Mouse (Mus musculus) splenic B cell, adult 2 months (primary cell): Measurements from ENCODE around the gene Rad23a.

Experiments
- DNase-seq: peaks from one replicate; pipeline ENCODE4 v3.0.0-alpha.2; 2011; ENCODE audit warnings: low read depth, low spot score
- H3K27me3 ChIP-seq: 2 replicates; pipeline ENCODE4 v1.6.1; 2012; ENCODE audit warnings: mild to moderate bottlenecking, low read length, moderate library complexity, mixed read lengths; ENCODE audit not compliant: control insufficient read depth, poor library complexity, insufficient read depth, severe bottlenecking
- H3K36me3 ChIP-seq: 2 replicates; pipeline ENCODE4 v1.6.1; 2012; ENCODE audit warnings: mild to moderate bottlenecking, low read length, moderate library complexity, mixed read lengths; ENCODE audit not compliant: control insufficient read depth, poor library complexity, insufficient read depth, severe bottlenecking

Rad23a gene

GRCm38 (mm10) chr8:84810896-84811295 is 29.6 kb downstream of the Rad23a start:
- peak; percentile 86 for DNase-seq
- Histone ChIP-seq H3K36me3 (no peaks in the 10 kb centered on the region), H3K27me3 (no peaks in the 10 kb centered on the region)

- no peak for DNase-seq
- Histone ChIP-seq H3K27me3 (no peaks in the 10 kb centered on the region), H3K36me3 (no peaks in the 10 kb centered on the region)
These were observed 30.6 kb downstream of the Rad23a start for GRCm38 (mm10) chr8:84809941-84810280.

- DNase-seq: no peak
- Histone ChIP-seq H3K36me3 (no peaks in the 10 kb centered on the region), H3K27me3 (no peaks in the 10 kb centered on the region)
These were observed 31.1 kb downstream of the Rad23a start for GRCm38 (mm10) chr8:84809109-84809940.

- Histone ChIP-seq H3K36me3 (no peaks in the 10 kb centered on the region), H3K27me3 (no peaks in the 10 kb centered on the region)
- DNase-seq: no peak
These were observed 34.4 kb downstream of the Rad23a start for GRCm38 (mm10) chr8:84806031-84806430.

- H3K36me3 ChIP-seq: no peaks in the 10 kb centered on the region
- DNase-seq: peak; percentile 59
- no peaks in the 10 kb centered on the region for H3K27me3 ChIP-seq
These were observed 40.2 kb downstream of the Rad23a start, which contains the start of gene Nfix for GRCm38 (mm10) chr8:84799999-84800831. Gene Nfix, minus strand, starts transcription at chr8:84800344.

DNA sequence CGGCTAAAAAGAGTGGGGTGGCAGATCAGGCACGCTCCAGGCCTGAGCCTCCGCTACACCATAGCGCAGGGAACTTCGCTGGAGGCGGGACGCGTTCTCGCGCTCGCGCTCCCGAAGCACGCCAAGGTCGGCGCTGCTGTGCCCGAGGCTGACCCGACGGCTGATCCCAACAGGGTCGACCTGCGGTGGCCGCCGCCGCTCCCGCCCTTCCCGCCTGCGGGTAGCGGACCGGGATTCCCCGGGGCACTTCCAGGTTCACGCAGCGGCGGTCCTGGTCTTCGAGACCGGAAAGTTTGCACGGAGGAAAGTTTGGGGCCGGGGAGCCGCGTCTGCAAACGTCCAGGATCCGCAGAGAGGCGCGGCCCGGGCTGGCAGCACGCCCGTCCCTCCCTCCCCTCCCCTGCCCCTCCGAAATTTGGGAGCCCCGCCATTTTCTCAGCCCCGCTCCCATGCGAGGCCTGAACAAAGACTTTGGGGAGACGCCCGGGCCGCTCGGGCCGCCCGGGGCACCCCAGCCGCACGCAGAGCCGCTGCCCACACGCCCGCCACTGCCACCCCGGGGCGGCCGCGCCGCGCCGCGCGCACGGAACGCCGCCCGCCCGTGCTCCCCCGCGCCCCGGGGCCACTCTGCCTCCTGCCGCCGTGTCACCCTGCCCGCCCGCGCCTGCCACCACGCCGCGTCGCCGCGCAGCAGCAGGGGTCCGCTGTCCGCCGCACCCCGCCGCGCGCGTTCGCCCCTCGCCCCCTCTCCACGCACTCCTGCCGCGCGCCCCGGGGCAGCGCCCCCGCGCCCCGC is 41.1 kb downstream of the Rad23a start:
- Histone ChIP-seq H3K36me3 (no peaks in the 10 kb centered on the region), H3K27me3 (no peaks in the 10 kb centered on the region)
- DNase-seq: peak; percentile 31

DNA sequence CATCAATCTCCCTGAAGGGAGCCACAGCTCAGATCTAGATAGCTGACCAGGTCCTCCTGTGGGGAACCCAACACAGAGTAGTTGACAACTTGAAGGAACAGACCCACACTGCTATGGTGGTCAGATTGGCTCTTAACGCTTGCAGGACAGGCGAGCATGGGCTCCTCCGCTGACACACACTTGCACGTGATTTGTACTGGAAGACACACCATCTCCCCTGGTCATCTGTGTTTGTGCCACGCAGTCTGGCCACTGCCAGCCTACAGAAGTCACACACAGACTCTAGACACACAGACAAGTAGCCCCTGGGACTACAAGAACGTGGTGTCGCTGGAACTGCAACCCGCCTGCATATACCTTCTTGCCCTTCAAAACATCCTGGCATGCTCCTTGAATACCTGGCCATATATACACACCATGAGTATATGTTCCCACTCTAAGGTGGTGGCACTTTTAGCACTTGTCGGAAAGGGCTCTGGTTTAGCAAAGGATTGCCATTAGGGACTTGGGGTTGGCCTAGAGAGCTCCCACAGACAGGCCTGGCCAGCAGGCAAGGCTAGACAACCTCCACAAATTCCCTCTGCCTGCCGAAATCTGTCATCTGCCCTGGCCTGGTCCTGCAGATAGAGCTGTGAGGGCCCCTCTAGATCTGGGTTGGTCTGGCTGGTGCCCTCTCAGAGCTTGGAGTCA is 41.9 kb downstream of the Rad23a start:
- Histone ChIP-seq H3K27me3 (no peaks in the 10 kb centered on the region), H3K36me3 (no peaks in the 10 kb centered on the region)
- DNase-seq: no peak

GRCm38 (mm10) chr8:84797971-84798370 is 42.5 kb downstream of the Rad23a start:
- DNase-seq: no peak
- Histone ChIP-seq H3K27me3 (no peaks in the 10 kb centered on the region), H3K36me3 (no peaks in the 10 kb centered on the region)

DNA sequence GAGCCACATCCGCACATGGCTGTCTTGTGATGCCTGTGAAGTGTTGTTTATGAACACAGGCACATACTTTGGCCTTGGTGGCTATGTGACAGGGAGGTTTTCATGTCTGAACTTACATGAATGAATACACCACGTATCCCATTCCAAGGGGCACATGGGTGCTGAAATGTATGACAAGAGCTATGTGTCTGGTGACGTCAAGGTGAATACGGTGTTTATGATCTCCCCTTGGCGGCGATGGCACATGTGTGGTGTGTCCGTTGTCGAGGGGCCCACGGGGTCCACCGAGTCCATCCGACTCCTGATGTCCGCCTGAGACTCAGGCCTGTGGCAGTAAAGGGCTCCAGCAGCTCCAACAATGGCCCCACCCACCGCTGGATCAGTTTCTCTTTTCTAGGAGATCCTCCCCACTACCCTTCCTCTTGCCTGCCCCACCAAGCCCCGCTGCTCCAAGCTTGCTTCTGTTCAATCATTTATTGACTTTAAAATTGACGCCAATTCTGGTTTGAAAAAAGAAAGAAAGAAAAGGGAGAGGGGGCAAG is 43.1 kb downstream of the Rad23a start:
- Histone ChIP-seq H3K27me3 (no peaks in the 10 kb centered on the region), H3K36me3 (no peaks in the 10 kb centered on the region)
- no peak for DNase-seq

DNA sequence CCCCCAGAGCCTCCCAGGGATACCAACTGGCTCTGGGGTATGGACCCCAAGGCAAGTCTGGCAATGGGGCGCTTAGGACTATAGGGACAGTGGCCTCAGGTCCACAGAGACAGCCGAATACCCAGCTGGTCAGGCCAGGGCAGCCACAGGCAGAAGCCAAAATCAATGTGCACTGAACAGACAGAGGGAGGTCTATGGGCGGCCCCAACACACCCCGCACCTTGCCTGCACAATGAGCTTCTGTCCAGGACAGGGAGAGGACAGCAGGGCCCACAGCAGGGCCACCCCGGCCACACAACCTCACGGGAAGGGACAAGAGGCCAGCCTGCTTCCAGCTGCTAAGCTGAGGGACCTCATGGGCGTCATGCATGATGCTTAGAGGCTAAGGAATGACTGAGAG is 46.0 kb downstream of the Rad23a start:
- Histone ChIP-seq H3K27me3 (no peaks in the 10 kb centered on the region), H3K36me3 (no peaks in the 10 kb centered on the region)
- no peak for DNase-seq

- H3K27me3 ChIP-seq: no peaks in the 10 kb centered on the region
- H3K36me3 ChIP-seq: no peaks in the 10 kb centered on the region
- no peak for DNase-seq
These were observed 46.5 kb downstream of the Rad23a start for GRCm38 (mm10) chr8:84793791-84794485.

GRCm38 (mm10) chr8:84793134-84793533 is 47.3 kb downstream of the Rad23a start:
- no peak for DNase-seq

GRCm38 (mm10) chr8:84792429-84792947 is 48.0 kb downstream of the Rad23a start:
- DNase-seq: no peak
- Histone ChIP-seq H3K36me3 (no peaks in the 10 kb centered on the region), H3K27me3 (no peaks in the 10 kb centered on the region)

More at GRCm38 (mm10) chr8:84793134-84793533, 47.3 kb downstream of the Rad23a start:
- Histone ChIP-seq H3K27me3 (no peaks in the 10 kb centered on the region), H3K36me3 (no peaks in the 10 kb centered on the region)
